Mouse (Mus musculus) adrenal gland, adult (tissue): ENCODE measurements around the gene Ets2.
"Not testable (repeated sequence)": the region's sequence is repeated elsewhere in the genome, so short reads cannot be mapped to it uniquely, and the experiment has no call there.

ENCODE experiments used
- DNase-seq, 2 experiments: peaks; one replicate each; pipeline ENCODE4 v3.0.0; 2022 to 2023; ENCODE audit warnings: low spot score in 1 of 2; ENCODE audit not compliant: inconsistent age in 2 of 2

Gene Ets2

GRCm38 (mm10) chr16:95763201-95763600 is 61.3 kb downstream of the Ets2 start:
- DNase-seq: no peak

GRCm38 (mm10) chr16:95764041-95764440 is 62.2 kb downstream of the Ets2 start:
- DNase-seq: not testable (repeated sequence)

GRCm38 (mm10) chr16:95766181-95766580 is 64.3 kb downstream of the Ets2 start:
- DNase-seq: no peak

DNA sequence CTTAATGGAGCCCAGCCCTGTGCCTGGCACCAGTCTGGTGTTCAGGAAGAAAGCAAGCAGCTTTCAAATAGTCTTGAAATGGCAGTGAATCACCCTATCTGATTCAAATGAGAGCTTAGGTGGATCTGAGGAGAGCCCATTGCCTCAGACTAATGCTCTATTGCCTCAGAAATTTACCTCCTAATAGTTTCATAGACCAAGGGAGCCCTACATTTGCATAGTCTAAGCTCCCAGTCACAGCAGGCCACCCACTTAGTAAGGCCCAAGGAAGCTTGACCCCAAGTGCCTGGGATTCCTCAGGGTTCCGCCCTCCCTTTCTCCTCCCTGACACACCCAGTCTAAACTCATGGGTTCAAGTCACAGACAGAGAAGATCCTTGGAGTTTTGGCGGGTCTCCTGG is 65.4 kb downstream of the Ets2 start:
- no peak for DNase-seq

GRCm38 (mm10) chr16:95769066-95769995 is 67.5 kb downstream of the Ets2 start:
- peak; percentile 59 to 72 for DNase-seq

- DNase-seq: no peak
These were observed 68.1 kb downstream of the Ets2 start for GRCm38 (mm10) chr16:95769996-95770334.

DNA sequence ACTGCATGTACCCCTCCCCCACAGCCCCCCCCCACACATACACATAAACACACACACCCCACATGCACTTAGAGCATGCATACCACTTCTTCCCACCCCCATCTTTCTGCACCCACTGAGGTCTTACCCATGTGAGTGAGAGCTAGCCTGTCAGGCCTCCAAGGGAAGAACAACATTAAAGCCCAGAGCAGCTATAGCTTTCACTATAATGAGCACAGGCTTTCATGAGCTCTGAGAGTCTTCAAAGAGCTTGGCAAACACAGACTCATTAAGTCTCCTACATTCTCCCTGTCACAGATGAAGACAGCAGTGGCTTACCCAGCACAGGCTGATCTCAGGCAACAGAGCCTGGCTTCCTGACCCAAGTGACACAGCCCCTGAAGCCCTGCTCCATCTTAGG is 68.5 kb downstream of the Ets2 start:
- no peak for DNase-seq
